ENCODE assay signal across 1 mouse cellular context in genomic region chr11:102241874-102242273, GRCm38 (mm10).
TF ChIP-seq lines count a peak whose summit lies in the region.

No protein-coding gene starts in this region.

TF ChIP-seq in MEL, 35 proteins besides CTCF, POLR2A, EP300 and RAD21 (continued from another document):
- no peak for TF ChIP-seq KAT2A (conservative IDR thresholded peaks at IDR 0.05; ENCODE audit: low read depth, low read length)
- TF ChIP-seq E2F4 (IDR thresholded peaks at IDR 0.05; ENCODE audit: borderline replicate concordance, low read depth, low read length): no peak
- TF ChIP-seq NELFE (IDR thresholded peaks at IDR 0.05; ENCODE audit: low read depth, low read length): no peak
- TF ChIP-seq USF1 (IDR thresholded peaks at IDR 0.05; ENCODE audit: low read depth, low read length): no peak
- TF ChIP-seq SMC3 (IDR thresholded peaks at IDR 0.05; ENCODE audit: low read depth, low read length): peak; percentile 45
- TF ChIP-seq POLR2AphosphoS2 (IDR thresholded peaks at IDR 0.05; ENCODE audit: low read length): no peak
TF ChIP-seq in MEL: peak in this region for 2.
